Mouse (Mus musculus) thymus, adult 18-20 months (tissue): ENCODE results near the gene Pgap3.

Experiments used
- DNase-seq, 2 experiments: peaks; one replicate each; pipeline ENCODE4 v3.0.0; 2022; ENCODE audit warnings: mixed read lengths in 2 of 2

Pgap3 gene

DNA sequence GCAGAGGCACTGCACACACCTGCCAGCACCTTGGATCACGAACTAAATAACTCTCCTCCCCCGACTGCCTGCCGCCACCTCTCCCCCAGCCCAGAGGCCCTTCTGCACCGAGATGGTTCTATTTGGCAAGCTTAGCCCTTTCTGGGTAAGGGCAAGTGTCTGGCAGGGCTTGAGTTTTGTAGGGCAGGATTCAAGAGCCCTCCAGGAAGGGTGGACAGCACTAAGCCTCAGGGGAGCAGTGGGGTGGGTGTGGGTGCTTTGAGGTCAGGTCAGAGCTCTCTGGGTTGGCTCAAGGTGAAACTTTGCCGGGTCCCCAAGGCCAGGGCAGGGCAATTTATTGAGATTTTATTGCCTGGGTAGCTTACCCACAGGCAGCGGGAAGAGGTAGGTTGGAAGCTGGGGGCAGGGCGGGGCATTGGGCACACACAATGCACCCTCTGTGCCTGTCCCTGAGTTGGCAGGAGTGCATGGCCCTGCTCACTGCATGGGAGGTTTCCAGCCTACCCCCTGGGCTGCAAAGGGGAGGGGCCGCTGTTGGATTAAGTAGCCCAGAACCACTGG is 46.6 kb downstream of the Pgap3 start:
- DNase-seq = no peak

DNA sequence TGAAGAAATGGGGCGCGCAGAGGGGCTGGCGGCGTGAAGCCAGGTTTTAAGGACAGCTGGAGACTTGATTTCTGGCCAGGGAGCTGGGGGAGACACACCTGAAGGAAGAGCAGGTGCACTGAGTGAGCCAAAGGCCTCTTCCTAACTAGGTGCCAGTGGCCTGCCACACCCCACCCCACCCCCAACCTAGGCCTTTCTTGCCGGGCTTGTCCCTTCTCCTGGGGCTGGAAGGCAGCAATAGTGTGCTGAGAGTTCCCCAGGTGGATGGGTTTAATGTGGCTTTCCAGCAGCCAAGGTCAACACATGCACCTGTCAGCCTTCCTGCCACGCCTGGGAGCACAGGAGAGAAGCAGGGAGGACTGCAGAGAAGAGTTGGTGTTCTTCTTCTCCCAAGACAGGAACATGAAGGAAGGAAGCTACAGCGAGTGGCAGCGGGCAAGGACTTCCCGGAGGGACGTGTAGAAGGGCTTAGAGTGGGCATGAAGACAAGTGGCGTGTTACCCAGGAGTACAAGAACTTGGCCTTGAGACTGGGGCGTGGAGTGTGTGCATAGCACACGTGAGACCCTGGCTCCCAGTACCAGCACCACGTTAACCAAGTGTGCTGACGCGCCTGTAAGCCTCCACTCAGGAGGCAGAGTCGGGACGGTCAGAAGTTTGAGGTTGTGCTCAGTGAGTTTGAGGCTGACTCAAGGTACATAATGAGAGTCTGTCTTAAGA is 47.9 kb downstream of the Pgap3 start:
- DNase-seq = no peak

- DNase-seq = no peak
Measured at GRCm38 (mm10) chr11:98349308-98349707, 51.0 kb downstream of the Pgap3 start.

- peak; percentile 52 to 62 for DNase-seq
Measured at GRCm38 (mm10) chr11:98348083-98348961, 52.0 kb downstream of the Pgap3 start, which contains the start of gene Ppp1r1b. Gene Ppp1r1b, plus strand, starts transcription at chr11:98348404.

DNA sequence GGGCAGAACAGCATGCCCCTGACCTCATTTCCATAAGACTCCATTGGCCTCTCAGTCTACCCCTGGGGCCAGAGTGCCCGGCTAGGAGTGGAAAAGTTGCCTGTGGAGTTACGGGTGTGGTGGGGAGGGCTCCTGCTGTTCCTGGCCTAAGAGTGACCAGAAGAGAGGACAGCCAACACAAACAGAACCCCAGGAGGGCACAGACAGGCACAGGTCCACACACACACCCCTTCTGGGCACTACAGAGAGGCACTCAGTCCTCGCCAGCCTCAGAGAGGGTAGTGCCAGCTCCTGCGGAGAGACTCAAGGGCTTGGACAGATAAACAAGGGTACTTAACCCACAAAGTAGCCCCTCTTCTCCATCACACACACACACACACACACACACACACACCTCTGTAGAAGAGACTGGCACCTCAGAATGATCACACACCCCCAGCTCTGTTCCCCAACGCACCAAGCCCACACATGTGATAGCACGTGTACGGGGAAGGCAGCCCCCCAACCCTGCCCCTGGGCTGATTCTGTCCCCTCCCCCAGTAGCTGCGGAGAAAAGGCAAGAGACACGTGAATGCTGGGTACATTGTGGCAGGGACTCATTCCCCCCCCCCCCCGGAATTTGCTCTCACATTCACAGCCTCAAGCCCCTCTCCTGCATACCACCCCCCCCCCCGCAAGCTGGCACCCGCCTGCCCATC is 52.8 kb downstream of the Pgap3 start:
- DNase-seq = no peak

DNA sequence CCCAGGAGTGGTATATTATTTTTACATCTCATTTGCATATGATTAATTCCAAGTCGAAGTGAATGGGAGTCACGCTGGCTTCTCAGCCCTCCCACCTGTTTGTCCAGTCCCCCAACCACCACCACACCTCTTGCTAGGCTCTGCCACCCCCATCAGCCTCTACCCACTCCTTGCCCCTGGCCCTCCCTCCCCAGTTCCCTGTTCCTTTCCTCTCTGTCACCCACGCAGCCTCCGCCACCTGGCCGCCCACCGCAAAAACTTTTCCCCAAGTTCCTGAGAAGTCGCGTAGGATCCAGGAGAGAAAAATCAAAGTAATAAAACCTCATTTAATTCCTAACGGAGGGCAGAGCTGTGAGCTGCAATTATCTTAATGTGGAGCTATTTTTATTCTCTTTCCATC is 54.1 kb downstream of the Pgap3 start:
- no peak for DNase-seq

DNA sequence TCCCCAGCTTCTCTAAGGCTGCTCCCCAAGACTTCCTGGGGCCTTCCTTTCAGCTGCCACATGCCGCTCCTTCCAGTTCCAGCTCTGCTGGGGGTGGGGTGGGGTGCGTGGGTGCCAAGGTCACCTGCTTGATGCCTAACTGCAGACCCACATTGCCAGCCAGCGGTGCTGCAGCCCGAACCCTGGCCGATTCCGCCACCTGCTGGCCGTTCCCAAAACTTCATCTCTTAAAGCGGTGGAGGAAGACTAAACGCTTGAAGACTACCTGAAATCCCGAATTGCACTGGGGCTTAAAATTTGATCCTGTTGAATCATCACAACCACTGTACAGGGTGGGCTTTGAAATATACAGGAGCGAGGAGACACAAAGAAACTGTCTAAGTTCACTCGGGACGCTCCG is 55.0 kb downstream of the Pgap3 start:
- DNase-seq = peak; percentile 53 to 64

- peak; percentile 64 to 69 for DNase-seq
Measured at GRCm38 (mm10) chr11:98342000-98342945, 58.0 kb downstream of the Pgap3 start.

- no peak for DNase-seq
Measured at GRCm38 (mm10) chr11:98341174-98341573, 59.1 kb downstream of the Pgap3 start.

GRCm38 (mm10) chr11:98340597-98340996 is 59.7 kb downstream of the Pgap3 start:
- DNase-seq = no peak

DNA sequence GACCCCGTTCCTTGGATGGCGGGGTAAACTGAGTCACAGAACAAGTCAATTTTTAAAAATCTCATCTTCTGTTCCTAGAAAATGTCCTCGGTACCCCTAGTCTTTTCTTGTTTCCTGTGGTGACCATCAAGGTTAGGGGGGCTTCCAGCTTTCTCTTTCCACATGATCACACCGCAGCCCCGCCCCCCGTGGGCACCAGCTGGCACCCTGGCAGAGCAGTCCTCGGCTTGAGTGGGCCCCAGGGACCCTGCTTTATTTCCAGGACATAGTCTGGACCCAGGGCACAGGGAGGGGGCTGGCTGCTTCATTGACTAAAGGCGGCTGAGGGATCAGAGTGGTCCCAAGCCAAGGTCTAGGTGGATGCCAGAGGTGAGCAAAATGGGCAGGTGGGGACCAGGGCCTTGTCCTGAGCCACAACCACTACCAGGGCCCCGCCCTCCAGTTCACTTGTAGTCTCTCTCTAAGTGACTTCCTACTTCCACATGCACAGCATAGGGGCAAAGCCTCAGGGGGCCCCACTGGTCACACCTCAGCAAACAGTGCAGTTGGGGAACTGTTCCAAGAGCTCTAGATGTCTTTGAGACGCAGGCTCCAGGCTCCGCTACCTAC is 60.5 kb downstream of the Pgap3 start:
- no peak for DNase-seq

GRCm38 (mm10) chr11:98339071-98339501 is 61.2 kb downstream of the Pgap3 start:
- DNase-seq = no peak
